Mouse (Mus musculus): ENCODE results near the gene Adamts10. TPM values are rescaled to one million over a fixed set of nuclear protein-coding genes. Genes with fewer than 3 reads are reported as not detected.

The Adamts10 gene
- polyA plus RNA-seq, 2 experiments from 2014 or later, result 49.7 to 56.7 TPM

DNA sequence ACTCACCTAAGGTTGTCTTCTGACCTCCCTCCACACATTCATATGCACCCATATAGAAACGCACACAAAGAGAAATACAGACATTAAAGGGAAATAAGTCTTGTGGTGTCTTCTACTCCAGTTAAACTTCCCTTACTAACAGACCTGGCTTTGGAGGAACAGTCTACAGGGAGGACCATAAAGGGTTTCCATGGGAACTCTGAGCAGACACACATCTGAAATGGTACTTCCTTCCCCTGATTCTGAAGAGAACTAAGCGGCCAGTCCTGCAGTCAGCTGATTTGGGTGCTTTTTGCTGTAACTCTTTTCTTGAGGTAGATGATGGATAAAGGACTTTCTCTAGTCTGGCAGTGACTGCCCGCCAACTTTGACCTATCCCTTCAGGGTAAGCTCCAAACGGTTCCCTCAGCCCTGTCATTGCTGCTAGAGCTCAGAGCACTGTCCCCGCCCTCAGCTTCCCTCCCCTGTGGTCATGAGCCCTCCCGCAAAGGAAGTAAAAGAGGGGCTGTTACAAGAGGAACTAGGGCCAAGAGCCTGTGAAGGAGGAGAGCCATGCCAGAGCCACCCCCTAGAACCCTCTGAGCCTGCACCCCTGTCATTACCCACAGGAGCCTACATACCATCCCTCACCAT, 31.3 kb downstream of the Adamts10 start, which contains the start of gene Myo1f:
Gene Myo1f, plus strand, starts transcription at position 485 of the 633 bp plus-strand sequence.
- peak; percentile 66 for ATAC-seq

GRCm38 (mm10) chr17:33557922-33558321, 33.9 kb downstream of the Adamts10 start:
- peak; percentile 52 for ATAC-seq

DNA sequence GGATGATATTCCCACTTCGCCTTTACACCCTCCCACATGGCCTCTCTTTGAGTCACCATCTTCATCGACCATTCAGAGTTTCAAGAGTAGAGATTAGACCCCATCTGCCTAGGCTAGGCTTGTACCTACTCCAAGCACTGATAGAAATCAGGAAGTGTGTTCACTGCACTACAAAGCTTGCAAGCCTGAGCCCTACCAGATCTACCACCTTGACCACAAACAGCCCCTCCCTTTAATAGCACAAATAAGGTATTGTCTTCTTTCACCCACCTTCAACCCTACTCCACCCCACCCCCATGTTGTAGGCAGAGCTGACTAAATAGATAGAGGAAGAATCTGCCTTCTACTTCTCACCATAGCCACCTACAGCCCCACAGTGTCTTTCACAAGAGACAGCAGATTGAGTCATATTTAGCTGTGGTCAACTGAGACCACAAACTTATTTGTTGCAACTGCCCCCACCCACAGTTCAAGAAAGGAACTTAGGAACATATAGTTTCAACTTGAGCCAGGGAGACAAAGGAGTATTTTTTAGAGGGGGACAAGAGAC, 39.6 kb downstream of the Adamts10 start:
- peak; percentile 71 for ATAC-seq

GRCm38 (mm10) chr17:33564599-33564998, 40.6 kb downstream of the Adamts10 start:
- ATAC-seq, result peak; percentile 38

DNA sequence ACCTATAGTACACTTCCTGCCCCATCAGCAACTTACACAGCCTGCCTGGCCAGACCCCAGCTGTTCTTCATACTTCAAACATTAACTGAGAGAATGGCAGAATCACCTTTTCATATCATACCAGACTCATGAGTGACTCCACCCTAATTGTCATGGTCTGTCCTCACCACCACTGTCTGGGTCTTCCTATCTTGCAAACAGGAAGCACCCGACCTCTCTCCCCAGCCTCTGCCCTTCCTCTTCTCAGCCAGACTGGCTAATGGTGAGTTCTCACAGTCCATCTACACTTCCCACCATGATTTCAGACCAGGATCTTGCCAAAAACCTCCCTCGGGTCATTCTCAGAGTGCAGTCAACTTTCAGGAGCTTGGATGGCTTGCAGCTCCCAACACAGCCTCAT, 42.2 kb downstream of the Adamts10 start:
- peak; percentile 22 for ATAC-seq

DNA sequence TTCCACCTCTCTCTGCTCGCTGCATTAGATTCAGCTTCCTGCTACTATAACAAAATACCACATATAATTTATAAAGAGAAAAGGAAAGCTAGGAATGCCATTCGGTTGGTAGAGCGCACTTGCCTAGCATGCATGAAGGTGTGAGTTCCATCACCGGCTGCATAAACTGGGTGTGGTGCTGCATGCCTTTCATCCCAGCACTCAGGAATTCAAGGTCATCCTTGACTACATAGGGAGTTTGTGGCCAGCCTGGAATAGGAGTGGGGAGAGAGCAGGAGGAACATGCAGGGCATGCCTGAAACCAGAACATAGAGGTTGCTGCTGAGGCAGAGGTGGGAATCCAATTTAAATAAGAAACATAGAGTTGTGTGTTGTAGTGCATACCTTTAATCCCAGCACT, 60.1 kb downstream of the Adamts10 start:
- ATAC-seq, result no peak

- ATAC-seq, result no peak
Measured at GRCm38 (mm10) chr17:33586011-33586410, 62.0 kb downstream of the Adamts10 start.

- no peak for ATAC-seq
Measured at GRCm38 (mm10) chr17:33597271-33597670, 73.3 kb downstream of the Adamts10 start.

- ATAC-seq, result no peak
Measured at GRCm38 (mm10) chr17:33598506-33598905, 74.5 kb downstream of the Adamts10 start.

DNA sequence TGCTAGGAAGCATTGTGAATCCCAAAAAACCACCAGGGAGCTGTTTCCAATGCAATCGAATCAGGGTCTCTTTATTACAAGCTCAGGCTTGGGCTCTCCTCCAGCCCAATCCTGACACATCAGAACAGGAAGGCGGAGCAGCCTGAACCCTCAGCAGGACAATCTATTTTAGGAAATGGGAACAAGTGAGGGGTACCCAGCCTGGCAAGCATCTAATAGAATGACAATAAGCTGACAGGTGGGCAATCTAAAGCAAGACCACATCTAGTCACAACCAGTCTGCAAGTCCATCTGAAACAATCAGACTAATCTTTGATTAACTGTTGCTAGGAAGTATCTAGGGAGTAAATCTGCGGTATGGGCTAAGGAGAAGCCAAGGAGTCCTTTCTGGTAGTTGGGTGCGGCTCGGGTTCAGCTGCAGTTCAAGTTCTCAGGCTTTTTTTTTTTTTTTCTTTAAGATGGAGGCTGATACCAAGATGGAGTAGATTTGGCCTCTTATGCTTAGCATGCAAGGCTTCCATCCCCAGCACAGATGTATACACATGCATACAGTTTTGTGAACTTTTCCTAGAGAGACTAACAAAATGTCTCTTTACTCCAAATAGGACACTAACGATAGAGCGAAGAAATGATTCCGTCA, 76.0 kb downstream of the Adamts10 start:
- no peak for ATAC-seq

- ATAC-seq, result no peak
Measured at GRCm38 (mm10) chr17:33600831-33601230, 76.8 kb downstream of the Adamts10 start.

DNA sequence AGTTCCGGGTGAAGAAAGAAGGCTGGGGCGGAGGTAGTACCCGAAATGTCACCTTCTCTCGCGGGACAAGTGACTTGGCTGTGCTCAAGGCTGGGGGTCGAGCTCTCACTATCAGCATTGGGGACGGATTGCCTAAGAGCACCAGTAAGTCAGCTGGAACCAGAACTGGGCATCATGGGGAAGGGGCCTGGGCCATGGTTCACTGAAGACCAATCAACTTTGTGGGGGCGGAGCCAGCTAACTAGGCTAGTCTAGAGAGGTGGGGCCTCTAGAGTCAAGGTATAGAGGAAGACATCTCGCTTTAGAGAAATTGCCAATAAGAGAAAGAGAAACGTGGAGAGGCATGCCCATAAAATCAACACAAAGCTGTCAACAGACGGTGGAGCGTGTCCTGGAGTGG, 77.9 kb downstream of the Adamts10 start:
- ATAC-seq, result no peak

Other genes with a start within 250 kb of the Adamts10 start
- 1 to 10 TPM; 7.9 to 8.8 TPM for gene Zfp955b, start 234.7 kb upstream of the Adamts10 start, polyA plus RNA-seq (2017; shearing (Covaris generic))
- 10 to 100 TPM in 1 of 2 experiments, 1 to 10 TPM in 1; 7.7 to 10.4 TPM for gene Zfp81, start 165.3 kb upstream of the Adamts10 start, polyA plus RNA-seq (2017; shearing (Covaris generic))
- gene Zfp101, start 129.6 kb upstream of the Adamts10 start, polyA plus RNA-seq (2017; shearing (Covaris generic)), result 10 to 100 TPM in 1 of 2 experiments, 1 to 10 TPM in 1; 9.0 to 13.8 TPM
- not detected for gene Actl9, start 91.3 kb upstream of the Adamts10 start, polyA plus RNA-seq (2017; shearing (Covaris generic))
- 10 to 100 TPM; 70.7 to 88.5 TPM for gene Myo1f, start 31.5 kb downstream of the Adamts10 start, polyA plus RNA-seq (2017; shearing (Covaris generic))
- 10 to 100 TPM; 53.6 to 65.2 TPM for gene Zfp414, start 104.9 kb downstream of the Adamts10 start, polyA plus RNA-seq (2017; shearing (Covaris generic))
- gene Pram1, start 113.9 kb downstream of the Adamts10 start, polyA plus RNA-seq (2017; shearing (Covaris generic)), result under 1 TPM; 0.40 to 0.85 TPM
- 100 to 1,000 TPM; 338 to 341 TPM for gene Hnrnpm, start 162.7 kb downstream of the Adamts10 start, polyA plus RNA-seq (2017; shearing (Covaris generic))
- 10 to 100 TPM; 27.2 to 33.5 TPM for gene March2, start 194.5 kb downstream of the Adamts10 start, polyA plus RNA-seq (2017; shearing (Covaris generic))
- 100 to 1,000 TPM; 227 to 308 TPM for gene Rab11b, start 236.3 kb downstream of the Adamts10 start, polyA plus RNA-seq (2017; shearing (Covaris generic))

Measured in activated CD4-positive, CD25-positive, alpha-beta regulatory T cell, adult 4 months (primary cell).